Mouse (Mus musculus) hindbrain, embryonic 16.5 days (tissue): Measurements from ENCODE around the gene Adamts9. TPM values are rescaled to one million over a fixed set of nuclear protein-coding genes. Genes with fewer than 3 reads are reported as not detected.

Experiments
- ATAC-seq: fragments of 200-750 bp; cut with Nextera tagmentation; 2 replicates; pipeline ENCODE4 v1.8.0; 2017; ENCODE audit warnings: moderate TSS enrichment, moderate library complexity
- H3K27ac ChIP-seq: fragments of 300-500 bp; sonication (generic); 2 replicates; pipeline ENCODE4 v1.5.1; 2014; ENCODE audit warnings: low read depth, mild to moderate bottlenecking, control low read depth, low read length, moderate library complexity
- H3K27me3 ChIP-seq: fragments of 300-500 bp; sonication (generic); replicated peaks from 2 replicates; pipeline ENCODE4 v1.6.1; 2014; ENCODE audit warnings: low read length; ENCODE audit not compliant: control insufficient read depth, insufficient read depth
- H3K36me3 ChIP-seq: fragments of 300-500 bp; sonication (generic); 2 replicates; pipeline ENCODE4 v1.6.1; 2014; ENCODE audit warnings: mild to moderate bottlenecking, low read length, moderate library complexity, mixed read lengths; ENCODE audit not compliant: control insufficient read depth, insufficient read depth
- H3K4me1 ChIP-seq: fragments of 300-500 bp; sonication (generic); 2 replicates; pipeline ENCODE4 v1.6.1; 2014; ENCODE audit warnings: low read depth, low read length; ENCODE audit not compliant: control insufficient read depth, insufficient read depth
- H3K4me2 ChIP-seq: fragments of 300-500 bp; sonication (generic); 2 replicates; pipeline ENCODE4 v1.6.1; 2014; ENCODE audit warnings: mild to moderate bottlenecking, low read length, control low read depth, moderate library complexity
- H3K4me3 ChIP-seq: fragments of 300-500 bp; sonication (generic); 2 replicates; pipeline ENCODE4 v1.5.1; 2014; ENCODE audit warnings: mild to moderate bottlenecking, low read length, control low read depth, moderate library complexity
- H3K9ac ChIP-seq: fragments of 300-500 bp; sonication (generic); 2 replicates; pipeline ENCODE4 v1.6.1; 2014; ENCODE audit warnings: low read depth, mild to moderate bottlenecking, control low read depth, low read length, moderate library complexity
- H3K9me3 ChIP-seq: fragments of 300-500 bp; sonication (generic); 2 replicates; pipeline ENCODE4 v1.6.1; 2014; ENCODE audit warnings: mild to moderate bottlenecking, low read length, moderate library complexity; ENCODE audit not compliant: control insufficient read depth
- WGBS: fragments of 180-500 bp; shearing (Covaris S2); extraction: QIAGEN DNeasy Blood & Tissue Kit; methylation state at CpG from one replicate; pipeline ENCODE4 v1.1.7; 2014; 5-methylcytosine and 5-hydroxymethylcytosine counted together
- polyA plus RNA-seq: library from polyadenylated mRNA; unstranded; fragments of >200 nt; fragmentation: Nextera tagmentation; extraction: Ambion mirVana; gene quantifications from 2 replicates; pipeline ENCODE4 v1.2.1, GENCODE M21; 2015

Gene Adamts9
- polyA plus RNA-seq, 1 experiment from 2014 or later = 1.9 TPM

DNA sequence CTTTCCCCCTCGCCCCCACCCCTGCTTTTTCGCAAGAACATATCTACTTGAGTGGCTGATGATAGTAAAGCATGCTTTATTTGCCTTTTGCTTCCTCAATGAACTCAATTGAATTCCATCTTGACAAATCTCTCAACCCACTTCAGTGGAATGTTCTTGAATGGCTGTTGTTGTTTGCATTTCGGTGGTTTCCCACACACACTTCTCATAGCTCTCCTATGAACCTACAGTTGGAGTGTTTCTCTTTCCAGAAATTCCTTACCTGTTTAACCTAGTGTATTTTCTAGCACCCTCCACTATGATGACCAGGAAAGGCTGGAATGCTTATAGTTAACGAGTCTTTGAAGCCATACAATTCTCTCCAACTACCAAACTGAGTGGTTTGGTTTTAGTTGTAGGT, 88.4 kb downstream of the Adamts9 start:
- ATAC-seq = no peak
- H3K36me3 ChIP-seq = no peaks in the 10 kb centered on the region
- H3K4me3 ChIP-seq = no peak overlapping the region
- no peak overlapping the region for H3K9ac ChIP-seq
- H3K27me3 ChIP-seq = no peaks in the 10 kb centered on the region
- no peak overlapping the region for H3K4me2 ChIP-seq
- H3K27ac ChIP-seq = no peak overlapping the region
- no peaks in the 10 kb centered on the region for H3K9me3 ChIP-seq
- WGBS = 94% methylated on average over 4 of the region's 4 CpGs
- H3K4me1 ChIP-seq = no peaks in the 10 kb centered on the region; the same call in 1 of the 2 replicates

DNA sequence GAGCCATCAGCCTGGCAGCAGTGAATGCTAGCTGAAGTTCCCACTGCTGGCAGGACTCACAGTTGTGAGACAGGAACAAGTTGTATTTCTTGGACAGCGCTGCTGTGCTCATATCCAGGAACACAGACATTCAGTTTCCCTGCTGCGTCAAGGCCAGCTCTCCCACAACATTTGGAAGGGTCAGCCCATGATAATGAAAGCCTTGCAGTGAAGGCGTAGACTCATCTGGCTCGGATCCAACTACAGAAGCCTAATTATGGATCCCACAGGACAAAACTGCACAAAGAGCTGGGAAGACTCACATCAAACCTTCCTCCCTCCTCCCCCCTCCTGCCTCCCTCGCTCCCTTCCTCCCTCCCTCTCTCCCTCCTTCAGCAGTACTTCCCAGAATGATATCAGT, 93.0 kb downstream of the Adamts9 start:
- H3K4me2 ChIP-seq = no peak overlapping the region

DNA sequence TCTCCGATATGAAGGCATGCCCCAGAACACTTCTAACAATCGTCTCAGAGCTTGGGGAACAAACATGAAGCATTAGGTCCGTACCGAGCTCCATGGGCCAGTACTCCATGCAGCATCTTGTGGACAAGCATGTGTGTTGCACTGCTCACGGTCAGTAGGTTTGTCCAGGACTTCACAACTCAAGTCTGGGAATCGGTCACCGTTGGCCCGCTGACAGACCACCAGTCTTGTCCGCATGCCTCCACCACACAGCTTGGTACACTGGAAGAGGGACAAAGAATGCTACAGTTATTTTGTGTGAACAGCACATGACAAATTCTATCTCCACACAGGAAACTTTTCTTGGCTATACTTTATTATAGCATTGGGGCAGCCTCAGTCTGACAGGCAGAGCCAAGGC, 94.1 kb downstream of the Adamts9 start:
- Histone ChIP-seq H3K4me3 (no peak overlapping the region), H3K36me3 (no peaks in the 10 kb centered on the region), H3K27me3 (no peaks in the 10 kb centered on the region), H3K9me3 (no peaks in the 10 kb centered on the region), H3K9ac (no peak overlapping the region), H3K27ac (no peak overlapping the region), H3K4me1 (no peaks in the 10 kb centered on the region; the same call in 1 of the 2 replicates), H3K4me2 (no peak overlapping the region)
- WGBS = 86% methylated on average over 9 of the region's 9 CpGs
- no peak for ATAC-seq

More for the DNA sequence above, 93.0 kb downstream of the Adamts9 start:
- Histone ChIP-seq H3K4me1 (no peaks in the 10 kb centered on the region; the same call in 1 of the 2 replicates), H3K9ac (no peak overlapping the region), H3K9me3 (no peaks in the 10 kb centered on the region), H3K27me3 (no peaks in the 10 kb centered on the region), H3K4me3 (no peak overlapping the region), H3K27ac (0 out of 2 replicates have a peak overlapping the region, but pooled peaks have one; percentile 0), H3K36me3 (no peaks in the 10 kb centered on the region)
- WGBS = 19% methylated on average over 5 of the region's 5 CpGs
- ATAC-seq = peak; percentile 94

- no peaks in the 10 kb centered on the region; the same call in 1 of the 2 replicates for H3K4me1 ChIP-seq
- H3K9ac ChIP-seq = no peak overlapping the region
- no peak for ATAC-seq
- no peak overlapping the region for H3K27ac ChIP-seq
- WGBS = 48% methylated on average over 4 of the region's 4 CpGs
- no peaks in the 10 kb centered on the region for H3K36me3 ChIP-seq
- no peaks in the 10 kb centered on the region for H3K27me3 ChIP-seq
- H3K9me3 ChIP-seq = no peaks in the 10 kb centered on the region
- no peak overlapping the region for H3K4me2 ChIP-seq
- H3K4me3 ChIP-seq = no peak overlapping the region
These were observed 96.7 kb downstream of the Adamts9 start for GRCm38 (mm10) chr6:92846614-92847013.

- Histone ChIP-seq H3K36me3 (no peaks in the 10 kb centered on the region), H3K27ac (no peak overlapping the region), H3K4me3 (no peak overlapping the region), H3K4me2 (no peak overlapping the region), H3K9ac (no peak overlapping the region), H3K9me3 (no peaks in the 10 kb centered on the region), H3K4me1 (no peaks in the 10 kb centered on the region; the same call in 1 of the 2 replicates), H3K27me3 (no peaks in the 10 kb centered on the region)
- ATAC-seq = no peak
- WGBS = 80% methylated on average over 8 of the region's 8 CpGs
These were observed 97.4 kb downstream of the Adamts9 start for GRCm38 (mm10) chr6:92845898-92846297.

DNA sequence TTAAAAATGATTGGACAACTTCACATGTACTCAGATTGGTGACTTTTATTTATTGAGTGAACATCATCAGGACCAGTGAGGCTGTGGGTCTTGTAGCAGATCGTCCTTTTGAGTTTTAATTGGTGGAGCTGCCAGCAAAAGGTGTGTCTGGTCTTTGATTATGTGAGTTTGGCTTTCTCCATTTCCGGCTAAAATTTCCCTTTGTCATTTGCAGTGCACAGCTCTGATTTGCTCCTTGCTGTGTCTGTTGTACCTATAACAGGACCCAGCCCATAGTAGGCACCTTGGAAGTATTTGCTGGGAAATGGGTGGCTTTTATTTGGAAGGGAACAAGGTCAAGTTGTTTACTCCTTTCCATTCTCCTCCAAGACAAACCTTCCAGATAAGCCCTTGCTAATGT, 99.8 kb downstream of the Adamts9 start:
- no peak overlapping the region for H3K27ac ChIP-seq
- no peak for ATAC-seq
- no peaks in the 10 kb centered on the region for H3K27me3 ChIP-seq
- H3K4me2 ChIP-seq = no peak overlapping the region
- no peaks in the 10 kb centered on the region for H3K4me1 ChIP-seq
- H3K4me3 ChIP-seq = no peak overlapping the region
- WGBS = 83% methylated on average over 2 of the region's 2 CpGs
- H3K9ac ChIP-seq = no peak overlapping the region
- H3K36me3 ChIP-seq = no peaks in the 10 kb centered on the region
- H3K9me3 ChIP-seq = no peaks in the 10 kb centered on the region

DNA sequence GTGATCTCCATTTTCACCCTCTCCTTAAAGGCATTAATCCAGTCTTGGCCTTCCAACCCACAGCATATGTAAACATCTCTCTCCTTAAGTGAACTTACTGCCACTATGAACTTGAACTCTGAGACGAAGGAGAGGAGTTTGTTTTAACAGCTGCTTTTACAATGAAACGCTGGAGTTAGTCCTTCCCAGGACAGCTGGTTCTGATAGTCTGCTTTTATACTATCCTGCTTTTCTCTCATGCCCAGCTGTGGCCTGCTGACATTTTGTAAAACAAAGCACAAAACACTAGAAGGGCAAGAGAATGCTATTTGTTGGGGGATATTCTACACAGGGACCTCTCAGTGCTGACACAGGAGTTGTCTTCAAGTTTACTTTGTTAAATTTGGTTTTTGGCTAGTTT, 101.3 kb downstream of the Adamts9 start:
- no peaks in the 10 kb centered on the region for H3K36me3 ChIP-seq
- H3K4me3 ChIP-seq = no peak overlapping the region
- no peak overlapping the region for H3K27ac ChIP-seq
- WGBS = 35% methylated on average over 2 of the region's 2 CpGs
- no peak for ATAC-seq
- H3K4me1 ChIP-seq = no peaks in the 10 kb centered on the region
- H3K27me3 ChIP-seq = no peaks in the 10 kb centered on the region
- H3K9me3 ChIP-seq = no peaks in the 10 kb centered on the region
- H3K9ac ChIP-seq = no peak overlapping the region
- H3K4me2 ChIP-seq = no peak overlapping the region

DNA sequence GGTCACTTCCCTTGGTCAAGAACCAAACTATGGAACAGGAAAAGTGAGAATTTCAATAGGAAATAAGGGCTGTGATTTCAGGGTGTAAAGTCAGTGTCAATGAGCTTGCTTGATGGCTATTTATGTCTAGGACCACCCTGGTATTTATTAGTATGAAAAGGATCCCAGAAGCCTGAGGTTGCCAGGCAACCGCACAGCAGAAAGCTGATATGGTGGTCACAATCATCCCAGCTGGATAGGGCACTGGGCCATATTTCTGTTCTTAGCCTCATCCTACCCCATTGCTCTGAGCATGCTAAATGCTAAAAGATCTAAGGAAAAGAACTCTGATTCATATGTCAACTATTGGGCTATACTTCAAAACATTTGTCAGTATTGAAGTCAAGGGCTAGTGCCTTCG, 112.2 kb downstream of the Adamts9 start:
- Histone ChIP-seq H3K4me2 (no peak overlapping the region), H3K27ac (no peak overlapping the region), H3K9me3 (no peaks in the 10 kb centered on the region), H3K9ac (no peak overlapping the region), H3K4me3 (no peak overlapping the region), H3K36me3 (no peaks in the 10 kb centered on the region), H3K4me1 (peaks cover 2% of the 10 kb centered on the region; the same call in 1 of the 2 replicates), H3K27me3 (no peaks in the 10 kb centered on the region)
- WGBS = 65% methylated on average over 2 of the region's 2 CpGs
- ATAC-seq = no peak

DNA sequence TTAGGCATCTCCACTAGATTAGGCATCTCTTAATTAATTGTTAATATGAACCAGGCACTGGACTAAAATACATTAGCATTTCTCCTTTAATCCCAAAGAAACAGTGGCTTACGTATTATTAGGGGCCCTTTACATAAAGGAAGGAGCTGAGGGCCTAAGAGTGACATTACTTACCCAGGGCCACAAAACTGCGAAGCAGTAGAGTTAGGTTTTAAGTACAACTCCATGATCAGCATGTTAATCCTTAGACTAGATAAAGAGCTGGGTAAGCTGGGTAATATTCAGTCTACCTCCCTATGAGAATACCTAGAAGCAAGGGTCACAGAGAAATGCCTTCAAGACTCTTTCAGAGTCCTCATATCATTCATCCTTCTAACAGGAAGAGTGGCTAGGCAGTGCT, 114.1 kb downstream of the Adamts9 start:
- H3K4me3 ChIP-seq = no peak overlapping the region
- no peak for ATAC-seq
- H3K36me3 ChIP-seq = no peaks in the 10 kb centered on the region
- H3K4me2 ChIP-seq = no peak overlapping the region
- H3K9ac ChIP-seq = no peak overlapping the region
- 96% methylated on average over 2 of the region's 2 CpGs for WGBS
- H3K27ac ChIP-seq = no peak overlapping the region
- no peaks in the 10 kb centered on the region for H3K9me3 ChIP-seq
- peaks cover 2% of the 10 kb centered on the region; the same call in 1 of the 2 replicates for H3K4me1 ChIP-seq
- no peaks in the 10 kb centered on the region for H3K27me3 ChIP-seq

GRCm38 (mm10) chr6:92827360-92827759, 115.9 kb downstream of the Adamts9 start:
- Histone ChIP-seq H3K36me3 (no peaks in the 10 kb centered on the region), H3K9me3 (no peaks in the 10 kb centered on the region), H3K4me3 (no peak overlapping the region), H3K27me3 (no peaks in the 10 kb centered on the region), H3K4me2 (no peak overlapping the region), H3K27ac (no peak overlapping the region), H3K9ac (no peak overlapping the region), H3K4me1 (peaks cover 2% of the 10 kb centered on the region; the same call in 1 of the 2 replicates)
- no peak for ATAC-seq
- WGBS = 39% methylated on average over 5 of the region's 5 CpGs
